Mouse (Mus musculus) mesoderm, embryonic 11.5 days (tissue): Measurements from ENCODE around the gene Camk2d.

ENCODE experiments used
- DNase-seq: peaks from one replicate; pipeline ENCODE4 v3.0.0-alpha.2; 2012; ENCODE audit warnings: low read depth, low spot score

The Camk2d gene

DNA sequence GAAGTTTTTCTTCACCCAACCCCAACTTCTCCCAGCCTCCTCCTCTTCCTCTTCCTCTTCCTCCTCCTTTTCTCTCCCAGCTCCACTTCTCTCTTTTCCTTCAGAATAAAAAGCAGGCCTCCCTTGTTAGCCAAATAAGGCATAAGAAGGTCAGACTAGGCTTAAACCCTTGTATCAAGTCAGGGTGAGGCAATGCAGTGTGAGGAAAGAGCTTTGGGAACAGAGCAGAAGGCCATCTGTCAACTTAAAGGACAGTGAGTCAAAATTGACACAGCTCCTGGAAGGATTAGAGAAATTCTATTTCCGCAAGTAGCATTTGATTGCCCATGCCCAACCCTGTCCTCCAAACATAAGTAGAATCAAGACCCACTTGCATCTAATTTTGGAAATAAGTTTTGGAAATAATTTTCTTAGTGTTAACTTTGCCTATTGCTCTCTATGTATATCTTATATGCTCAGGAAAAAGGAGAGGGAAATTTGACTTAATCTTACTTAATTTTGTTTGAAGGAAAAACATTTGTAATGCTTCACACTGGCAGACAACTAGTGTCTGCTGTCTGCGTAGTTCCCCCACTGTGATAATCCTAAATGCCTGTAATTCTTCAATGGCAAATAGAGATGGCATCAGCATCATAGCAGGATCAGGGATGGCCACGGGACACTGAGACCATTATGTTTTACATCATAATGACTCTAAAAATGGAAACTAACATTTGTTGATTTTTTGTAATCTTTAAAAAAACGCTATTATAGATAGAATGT, 16.8 kb downstream of the Camk2d start:
- no peak for DNase-seq

DNA sequence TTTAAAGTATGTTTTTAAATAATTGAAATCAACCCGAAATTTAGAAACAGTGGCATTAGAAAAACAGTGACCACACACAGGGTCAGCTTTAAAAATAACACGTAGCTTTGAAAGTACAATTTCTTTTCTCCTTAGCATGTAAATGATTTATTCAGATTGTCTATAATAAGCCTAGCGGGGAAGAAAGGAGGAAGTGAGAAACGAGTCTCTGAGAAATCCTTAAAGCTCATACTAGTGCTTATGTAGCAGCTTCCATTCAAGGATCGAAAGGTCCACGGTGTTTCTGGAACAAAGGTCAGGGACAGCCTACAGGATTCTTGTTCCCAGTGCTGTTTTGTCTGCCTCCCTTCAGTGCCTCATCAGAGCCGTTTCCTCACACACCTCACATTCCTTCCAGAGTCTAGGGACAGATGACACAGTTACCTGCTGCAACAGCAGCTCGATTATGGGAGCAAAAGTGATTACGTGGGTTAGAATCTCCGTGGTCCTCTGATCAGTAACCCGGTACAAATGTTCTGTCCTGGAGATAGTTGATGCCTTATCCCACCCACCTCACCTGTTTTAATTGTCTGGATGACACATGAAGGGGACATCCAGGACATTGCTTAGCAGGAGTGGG, 17.5 kb downstream of the Camk2d start:
- DNase-seq, result no peak

DNA sequence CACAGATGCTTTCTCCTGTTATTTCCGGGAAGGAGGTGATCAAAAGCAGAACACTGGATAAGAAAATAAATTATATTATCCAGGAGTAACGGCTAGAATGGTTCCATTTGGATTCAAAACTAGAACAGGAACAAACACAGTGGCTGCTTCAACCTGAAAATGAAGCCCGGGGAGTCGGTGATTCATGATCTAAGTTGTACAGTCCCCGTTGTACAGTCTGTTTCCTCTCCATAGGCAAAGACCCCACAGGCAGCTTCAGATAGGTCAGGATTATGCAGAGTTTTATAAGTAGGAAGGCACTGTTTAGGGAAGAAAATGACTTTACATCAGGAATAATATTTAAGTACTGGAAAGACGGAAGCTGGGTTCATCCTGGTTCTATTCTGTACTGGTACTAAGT, 19.2 kb downstream of the Camk2d start:
- no peak for DNase-seq

DNA sequence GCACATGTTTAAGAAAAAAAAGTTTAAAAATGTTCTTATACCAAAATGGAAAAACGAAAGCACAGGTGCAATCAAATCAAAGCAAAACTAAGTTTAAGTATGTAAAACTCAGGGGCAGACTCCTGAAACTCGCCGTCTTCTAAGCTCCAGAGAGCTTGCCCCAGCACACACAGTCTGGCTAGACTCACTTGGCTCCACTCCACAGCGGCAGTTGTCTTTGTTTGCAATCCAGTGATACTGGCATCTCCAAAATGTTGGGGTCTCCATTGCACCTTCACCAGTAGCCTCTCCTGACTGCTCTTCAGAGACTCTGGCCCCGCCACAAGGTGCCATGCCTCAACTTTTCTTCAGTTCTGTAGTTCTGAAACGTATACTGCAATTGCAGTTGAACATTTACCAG, 24.1 kb downstream of the Camk2d start:
- no peak for DNase-seq

DNA sequence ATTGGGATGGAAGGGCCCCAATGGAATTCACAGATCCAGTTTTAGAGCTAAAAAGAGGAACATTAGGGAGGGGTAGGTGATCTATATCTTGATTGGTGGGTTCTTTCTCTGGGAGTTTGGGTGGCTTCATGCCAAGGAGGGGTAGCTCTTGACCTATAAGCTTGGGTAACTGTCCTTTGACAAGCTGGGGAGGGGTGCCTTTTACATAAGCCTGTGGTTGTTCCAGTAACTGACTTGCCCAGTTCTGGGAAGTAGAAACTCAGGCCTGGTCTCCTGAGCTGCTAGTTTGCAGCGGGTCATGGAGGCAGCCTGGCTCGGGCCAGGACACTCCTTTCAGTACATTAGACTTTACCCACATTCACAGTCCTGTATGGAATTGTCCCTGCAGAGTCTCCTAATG, 26.4 kb downstream of the Camk2d start:
- no peak for DNase-seq

DNA sequence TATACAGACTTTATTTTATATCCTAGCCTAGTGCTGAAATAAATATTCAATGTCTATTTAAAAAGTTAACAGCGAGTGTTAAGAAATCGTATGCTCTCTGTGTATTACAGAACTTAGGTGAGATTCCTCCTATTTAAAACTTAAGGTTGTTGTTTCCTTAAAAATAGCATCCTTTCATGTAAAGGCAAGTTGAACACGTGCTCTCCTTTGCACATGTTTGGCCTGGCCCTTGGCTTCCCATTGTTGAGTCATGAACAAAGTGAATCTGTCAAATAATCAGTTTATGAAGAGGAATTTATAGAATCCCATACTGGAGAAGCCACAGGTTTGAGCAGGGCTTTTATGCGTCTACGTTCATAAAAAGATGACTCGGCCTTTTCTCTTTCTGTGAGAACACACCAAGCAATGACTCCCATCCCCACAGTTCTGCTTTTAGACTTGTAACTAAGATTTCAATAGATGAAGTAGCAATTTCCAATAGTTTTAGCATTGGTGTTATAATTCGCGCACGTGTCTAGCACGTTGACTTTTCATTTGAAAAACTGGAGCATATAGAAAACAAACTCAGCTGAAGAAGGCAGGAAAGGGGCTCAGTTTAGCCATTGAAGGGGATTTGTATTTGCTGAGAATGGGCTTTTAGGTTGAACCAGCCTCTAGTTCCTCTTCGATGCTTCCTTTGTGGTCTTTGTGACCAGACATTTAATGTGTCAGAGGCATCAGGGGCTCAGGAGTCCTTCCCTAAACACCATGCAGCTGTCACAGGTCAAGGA, 29.1 kb downstream of the Camk2d start:
- no peak for DNase-seq

DNA sequence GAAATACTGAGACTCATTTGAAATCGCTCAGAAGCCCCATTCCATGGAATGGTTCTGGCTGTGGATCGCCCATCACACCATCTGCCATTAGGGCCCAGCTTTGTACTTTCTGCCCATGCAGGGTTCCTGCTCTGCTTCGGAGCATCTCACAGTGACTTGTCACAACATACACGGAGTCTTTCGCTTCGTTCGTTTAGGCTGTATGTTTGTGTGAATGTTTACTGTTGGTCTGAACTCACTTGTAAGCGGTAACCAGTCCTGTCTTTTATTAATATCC, 29.6 kb downstream of the Camk2d start:
- no peak for DNase-seq

DNA sequence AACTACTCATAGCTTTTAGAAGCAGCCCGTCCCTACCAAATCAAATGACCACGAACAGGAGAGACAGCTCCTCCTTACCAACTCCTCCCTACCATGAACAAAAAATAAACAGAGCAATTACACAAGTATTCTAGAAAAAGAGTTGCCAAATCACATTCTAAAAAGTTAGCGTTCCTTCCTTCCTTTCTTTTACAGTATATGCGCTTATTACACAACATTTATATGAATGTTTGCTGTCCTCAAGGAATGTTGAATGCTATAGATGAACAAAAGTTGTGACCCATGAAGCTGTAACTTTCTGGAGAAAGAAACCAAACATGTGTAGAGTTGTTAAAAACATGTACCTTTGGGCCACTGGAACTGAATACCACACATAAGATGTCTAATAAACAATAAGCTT, 31.9 kb downstream of the Camk2d start:
- no peak for DNase-seq

DNA sequence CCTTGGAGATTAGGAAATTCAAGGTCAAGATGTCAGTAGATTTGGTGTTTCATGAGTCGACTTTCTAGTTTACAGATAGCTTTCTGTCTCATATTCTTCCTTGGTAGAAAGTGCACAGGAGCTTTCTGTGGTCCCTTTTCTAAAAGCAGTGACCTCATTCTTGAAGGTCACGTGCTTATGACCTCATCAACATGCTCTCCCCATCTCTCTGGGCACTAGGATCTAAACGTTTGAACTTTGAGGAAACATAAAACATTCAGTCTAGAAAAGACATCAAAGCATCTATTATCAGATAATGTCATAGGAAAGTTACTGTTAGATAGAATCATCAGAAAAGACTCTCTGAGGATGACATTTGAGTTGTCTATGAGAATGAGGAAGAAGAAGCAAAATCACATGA, 32.3 kb downstream of the Camk2d start:
- DNase-seq, result no peak

DNA sequence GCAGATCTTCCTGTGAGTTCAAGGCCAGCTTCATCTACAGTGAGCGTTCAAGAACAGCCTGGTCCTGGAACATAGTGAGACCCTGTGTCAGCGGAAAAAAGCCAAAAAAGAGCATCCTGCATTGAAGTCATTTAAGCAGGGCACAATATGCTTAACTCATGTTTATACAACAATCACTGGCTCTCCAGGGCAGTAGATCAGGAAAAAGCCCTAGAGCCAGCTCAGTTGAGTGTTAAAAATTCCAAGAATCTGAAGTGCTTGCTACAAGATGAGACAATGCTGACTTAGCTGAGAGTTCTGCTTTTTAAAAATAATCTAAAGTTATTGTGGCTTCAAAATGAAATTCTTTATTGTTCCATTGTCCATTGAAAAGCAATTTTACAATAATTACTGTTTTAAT, 32.9 kb downstream of the Camk2d start:
- no peak for DNase-seq

DNA sequence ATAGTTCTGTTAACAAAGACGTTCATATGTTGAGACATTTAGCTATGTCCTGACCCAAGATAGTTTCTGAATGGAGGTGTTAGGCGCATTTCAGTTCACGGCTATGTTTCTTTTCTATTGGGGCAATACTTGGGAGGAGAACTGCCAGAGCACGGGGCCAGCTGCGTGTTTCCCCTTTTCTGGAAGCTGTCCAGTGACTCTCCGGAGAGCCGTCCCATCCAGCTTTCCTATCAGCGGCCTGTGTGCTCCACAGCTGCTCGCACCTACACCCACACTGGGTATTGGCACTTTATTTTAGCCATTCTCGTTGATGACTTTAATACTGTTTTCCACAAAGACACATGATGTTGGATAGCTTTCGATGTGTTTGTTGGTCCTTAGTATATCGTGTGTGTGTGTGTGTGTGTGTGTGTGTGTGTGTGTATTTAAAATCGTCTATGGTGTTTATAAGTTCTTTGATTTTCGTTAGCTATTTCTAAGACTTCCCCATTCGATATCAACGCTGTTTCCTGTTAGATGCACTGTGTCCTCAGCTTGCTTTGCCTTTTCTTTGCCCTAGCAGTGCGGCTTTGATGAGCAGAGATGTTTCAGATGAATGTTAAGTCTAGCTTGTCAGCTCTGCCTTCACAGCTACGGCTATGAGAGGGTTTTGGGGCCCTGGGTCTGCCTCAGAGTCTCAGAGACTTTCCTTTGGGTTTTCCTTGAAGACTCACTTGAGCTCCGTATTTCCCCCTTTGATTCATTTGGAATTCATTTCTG, 34.2 kb downstream of the Camk2d start:
- no peak for DNase-seq

DNA sequence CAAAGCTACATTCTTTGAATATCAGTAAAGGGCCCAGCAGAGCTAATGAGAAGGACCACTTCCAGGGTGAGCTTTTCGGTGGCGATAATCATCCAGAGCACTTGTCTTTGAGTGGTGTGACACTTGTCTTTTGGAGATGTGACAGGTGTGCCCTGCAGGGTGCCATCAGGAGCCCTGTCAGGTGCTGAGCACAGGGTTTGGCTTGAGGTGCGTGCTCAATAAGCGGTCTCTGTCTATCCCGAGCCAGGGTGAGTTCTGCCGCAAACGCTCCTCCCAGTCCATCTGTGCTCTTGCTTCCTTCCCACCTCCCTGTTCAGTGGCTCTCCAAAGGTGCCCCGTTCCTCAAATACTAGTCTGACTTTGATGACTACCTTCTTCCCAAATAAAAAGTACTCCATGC, 35.5 kb downstream of the Camk2d start:
- no peak for DNase-seq

DNA sequence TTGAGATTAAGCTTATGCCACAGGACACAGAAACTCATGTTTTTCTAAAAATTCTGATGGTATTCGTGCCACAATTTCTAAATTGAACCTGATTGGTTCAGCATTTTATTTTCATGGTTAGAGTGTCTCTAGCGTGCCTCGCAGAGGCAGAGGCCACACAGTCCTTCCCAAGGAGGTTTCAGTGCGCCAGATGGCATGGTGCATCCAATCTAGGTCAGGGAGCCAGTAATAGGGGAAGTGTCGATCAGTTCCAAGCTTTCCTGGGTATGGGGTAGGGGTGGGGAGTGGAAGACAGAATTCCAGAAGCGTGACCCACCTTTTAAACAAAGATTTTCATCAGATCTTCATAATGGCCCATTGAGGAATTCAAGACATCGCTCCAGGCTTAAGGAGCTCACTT, 36.5 kb downstream of the Camk2d start:
- DNase-seq, result no peak

DNA sequence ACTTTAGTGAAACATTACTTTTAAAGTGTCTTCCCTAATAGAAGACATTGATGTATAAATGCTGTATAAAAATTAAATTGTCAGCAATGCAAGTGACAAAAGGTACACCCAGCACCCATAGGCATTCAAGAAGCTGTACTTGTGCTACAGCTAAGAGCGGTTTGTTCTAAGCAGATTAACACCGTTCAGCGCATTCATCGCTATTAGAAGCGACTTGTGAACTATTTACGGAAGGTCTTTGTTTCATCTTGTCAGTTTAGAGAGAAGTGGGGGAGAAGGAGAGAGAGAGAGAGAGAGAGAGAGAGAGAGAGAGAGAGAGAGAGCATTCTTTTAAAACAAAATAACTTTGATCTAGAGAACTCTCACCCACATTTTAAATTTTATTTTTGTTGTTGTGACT, 38.1 kb downstream of the Camk2d start:
- DNase-seq, result no peak

DNA sequence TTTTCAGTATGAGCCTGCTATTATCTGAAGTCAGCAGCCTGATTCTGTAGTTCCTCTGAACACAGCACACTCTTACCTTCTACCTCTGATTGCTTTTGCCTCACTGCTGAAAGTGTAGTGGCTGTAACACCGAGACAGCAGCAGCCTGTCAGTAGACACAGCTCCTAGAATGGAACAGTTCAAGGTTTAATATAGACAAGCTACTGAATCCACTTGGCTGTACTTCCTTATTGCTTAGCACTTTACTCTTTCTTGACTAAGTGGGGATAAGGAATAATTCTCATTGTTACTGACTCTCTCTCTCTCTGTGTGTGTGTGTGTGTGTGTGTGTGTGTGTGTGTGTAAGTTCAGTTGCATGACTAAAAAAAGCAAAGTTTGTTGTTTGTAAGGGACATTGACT, 42.2 kb downstream of the Camk2d start:
- DNase-seq, result no peak

DNA sequence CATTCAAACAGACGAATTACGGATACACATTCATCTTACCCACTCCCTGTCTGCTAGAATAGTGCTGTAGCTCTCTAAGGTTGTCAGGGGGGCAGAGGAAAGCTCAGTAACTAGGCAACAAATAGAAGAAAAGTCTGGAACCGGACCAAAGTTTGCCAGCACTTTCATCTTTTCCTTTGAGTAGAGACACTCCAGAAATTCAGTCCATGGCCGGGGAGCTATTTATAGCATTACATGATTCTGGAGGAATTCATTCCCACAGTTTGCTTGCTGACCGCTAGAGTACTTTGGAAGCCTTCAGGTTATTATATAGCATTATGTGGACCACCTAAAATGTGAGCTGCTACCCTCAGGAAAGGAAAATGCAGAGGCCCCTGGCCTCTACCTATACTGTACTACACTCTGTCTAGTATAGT, 43.0 kb downstream of the Camk2d start:
- peak; percentile 22 for DNase-seq

DNA sequence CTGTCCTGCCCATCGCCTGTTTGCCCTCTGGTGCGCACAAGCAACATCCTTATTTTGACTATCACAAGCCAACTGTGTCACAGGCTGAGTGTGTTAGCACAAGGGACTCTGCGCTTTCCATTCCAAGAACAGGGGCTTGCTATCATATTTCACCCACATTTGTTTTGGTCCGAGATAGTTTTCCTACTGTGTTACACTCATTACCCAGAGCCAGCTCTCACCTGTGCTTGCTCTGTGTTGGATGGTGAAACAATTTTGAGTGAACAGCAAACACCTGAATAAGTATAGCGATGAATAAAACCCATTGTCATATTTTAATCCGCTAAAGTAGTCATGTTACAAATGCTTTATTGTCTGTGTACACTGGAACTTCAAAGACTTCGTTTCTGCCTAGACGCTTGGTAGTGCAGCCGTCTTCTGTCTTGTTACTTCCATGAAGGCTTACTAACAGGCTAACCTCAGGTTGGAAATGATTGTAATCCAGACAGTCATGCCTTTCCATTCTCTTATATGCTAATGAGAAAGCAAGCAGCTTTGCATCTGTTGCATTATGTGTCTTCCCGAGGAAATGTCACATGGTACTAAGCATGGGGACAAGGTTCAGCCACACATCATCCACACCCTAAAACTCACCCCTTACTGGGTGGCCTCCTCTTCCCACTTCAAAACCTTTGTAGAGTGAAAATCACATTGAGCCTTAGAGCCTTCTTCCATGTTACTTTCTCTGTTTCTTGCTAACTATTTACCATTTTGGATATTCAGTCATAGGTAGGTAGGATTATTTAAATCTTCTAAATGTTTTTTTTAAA, 44.5 kb downstream of the Camk2d start:
- DNase-seq, result no peak

DNA sequence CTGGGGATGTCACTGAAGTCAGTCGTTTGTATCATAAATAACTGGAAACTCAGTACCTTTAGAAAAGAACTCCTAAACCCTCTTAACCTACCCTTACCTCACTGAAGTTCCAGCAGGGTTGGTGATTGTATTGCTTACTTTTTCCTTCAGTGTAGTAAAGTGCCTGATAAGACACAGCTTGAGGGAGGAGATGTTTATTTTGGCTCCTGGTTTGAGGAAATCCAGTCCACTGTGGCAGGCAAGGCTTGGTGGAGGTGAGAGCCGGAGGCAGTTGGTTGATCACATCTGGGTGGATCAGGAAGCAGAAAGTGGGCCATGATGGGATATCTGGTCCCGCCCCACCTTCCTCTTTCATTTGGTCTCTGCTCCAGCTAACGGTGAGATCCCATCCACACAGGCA, 45.3 kb downstream of the Camk2d start:
- DNase-seq, result no peak

DNA sequence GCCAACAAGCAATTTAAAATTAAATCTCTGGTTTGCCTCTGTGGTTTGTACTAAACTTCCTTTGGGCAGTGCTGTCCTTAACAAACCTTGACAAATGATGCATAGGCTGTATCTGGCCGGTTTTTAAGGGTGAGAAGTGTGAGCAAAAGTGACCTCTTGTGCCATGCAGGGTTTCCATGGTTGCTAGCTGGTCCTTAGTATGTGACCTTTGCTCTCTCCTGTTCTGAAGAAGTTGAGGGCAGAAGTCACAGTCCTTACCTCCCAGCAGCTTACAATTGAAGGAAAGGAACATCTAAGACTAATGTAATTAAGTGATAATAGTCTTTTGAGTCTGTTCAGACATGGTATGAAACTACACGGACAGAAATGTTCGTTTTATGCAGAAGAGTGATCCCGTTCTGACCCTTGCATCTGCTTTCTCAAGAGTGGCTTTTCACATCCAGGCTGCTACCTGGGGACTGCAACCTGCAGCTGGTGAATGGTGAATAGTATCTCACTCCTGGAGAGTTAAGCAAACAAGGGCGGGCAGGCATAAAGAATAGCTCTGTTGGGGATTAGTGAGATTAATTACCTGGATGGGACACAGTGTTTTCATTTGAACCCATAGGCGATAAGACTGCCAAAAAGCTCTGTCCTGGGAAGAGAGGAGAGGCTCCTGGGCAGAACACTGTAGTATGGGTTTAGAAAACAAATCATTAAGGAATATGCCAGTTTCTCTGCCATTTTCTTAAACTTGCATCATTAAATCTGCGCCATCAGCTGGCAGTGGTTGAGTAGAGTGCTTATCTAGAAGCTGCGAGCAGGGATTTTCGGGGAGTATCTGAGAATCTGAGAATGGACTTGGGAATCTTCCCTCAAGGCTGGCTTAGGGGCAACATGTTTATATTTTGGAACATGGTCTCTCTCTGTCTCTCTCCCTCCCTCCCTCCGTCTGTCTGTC, 47.2 kb downstream of the Camk2d start:
- DNase-seq, result no peak

DNA sequence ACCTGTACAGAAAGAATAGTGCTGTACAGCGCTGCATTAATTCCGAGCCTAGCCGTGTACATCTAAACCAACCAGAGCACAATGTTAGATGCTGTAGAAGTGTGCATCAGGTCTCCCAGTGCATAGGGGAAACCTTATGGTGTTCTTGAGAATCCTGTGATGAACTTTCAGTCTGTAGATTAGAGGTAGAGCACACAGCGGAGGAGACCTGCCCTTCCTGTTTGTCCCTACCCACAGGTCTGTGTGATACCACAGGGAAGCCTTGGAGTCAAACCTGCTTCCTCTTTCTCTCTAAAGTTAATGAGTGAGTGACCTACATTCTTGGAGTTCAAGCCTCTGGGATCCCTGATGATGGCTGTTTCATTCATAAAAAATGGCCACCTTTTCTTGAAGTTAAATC, 54.2 kb downstream of the Camk2d start:
- DNase-seq, result no peak
